Mouse (Mus musculus) MEL (cell line): ENCODE measurements around the gene Ccer1. TPM values are rescaled to one million over a fixed set of nuclear protein-coding genes. Genes with fewer than 3 reads are reported as not detected.

Experiments
- DNase-seq: peaks from one replicate; pipeline ENCODE4 v3.0.0; 2011; ENCODE audit warnings: low read depth, low spot score
- H3K27ac ChIP-seq: 2 replicates; pipeline ENCODE4 v1.5.1; 2012; ENCODE audit warnings: low read depth, mild to moderate bottlenecking, control low read depth, low read length, moderate library complexity; ENCODE audit not compliant: control insufficient read depth
- H3K27me3 ChIP-seq, 2 experiments: fragments of 150-350 bp in 1 of 2; sonication (generic) in 1 of 2; 2 replicates each; pipeline ENCODE4 v1.6.1; 2012; ENCODE audit warnings: low read length in 2 of 2, mild to moderate bottlenecking in 2 of 2, improper control_type of control experiment in 1 of 2, moderate library complexity in 1 of 2; ENCODE audit not compliant: insufficient read depth in 2 of 2, control insufficient read depth in 1 of 2
- H3K36me3 ChIP-seq, 2 experiments: 2 replicates each; pipeline ENCODE4 v1.6.1; 2012 to 2014; ENCODE audit warnings: low read length in 2 of 2, improper control_type of control experiment in 1 of 2, inconsistent platforms in 1 of 2, mild to moderate bottlenecking in 1 of 2; ENCODE audit not compliant: insufficient read depth in 2 of 2, control insufficient read depth in 1 of 2
- H3K4me1 ChIP-seq, 2 experiments: fragments of 150-350 bp in 1 of 2; sonication (generic) in 1 of 2; 2 replicates each; pipeline ENCODE4 v1.6.1; 2012; ENCODE audit warnings: low read length in 2 of 2, improper control_type of control experiment in 1 of 2, mild to moderate bottlenecking in 1 of 2; ENCODE audit not compliant: insufficient read depth in 2 of 2, control insufficient read depth in 1 of 2
- H3K4me3 ChIP-seq, 2 experiments: fragments of 150-350 bp in 1 of 2; sonication (generic) in 1 of 2; 2 replicates each; pipeline ENCODE4 v1.5.1; 2012; ENCODE audit warnings: low read depth in 2 of 2, low read length in 2 of 2, mild to moderate bottlenecking in 2 of 2, moderate library complexity in 2 of 2, control low read depth in 1 of 2, improper control_type of control experiment in 1 of 2; ENCODE audit not compliant: control insufficient read depth in 1 of 2, insufficient read depth in 1 of 2
- H3K79me2 ChIP-seq: 2 replicates; pipeline ENCODE4 v1.6.1; 2012; ENCODE audit warnings: mild to moderate bottlenecking, low read length, moderate library complexity; ENCODE audit not compliant: control insufficient read depth, poor library complexity, insufficient read depth
- H3K9ac ChIP-seq: 2 replicates; pipeline ENCODE4 v1.6.1; 2012; ENCODE audit warnings: low read depth, mild to moderate bottlenecking, control low read depth, low read length, moderate library complexity; ENCODE audit not compliant: control insufficient read depth, poor library complexity, severe bottlenecking
- H3K9me3 ChIP-seq: fragments of 150-350 bp; sonication (generic); replicated peaks from 2 replicates; pipeline ENCODE4 v1.6.1; 2012; ENCODE audit warnings: mild to moderate bottlenecking, low read length, improper control_type of control experiment, moderate library complexity; ENCODE audit not compliant: insufficient read depth
- CTCF ChIP-seq, 3 experiments: IDR thresholded peaks in 2 of 3; conservative IDR thresholded peaks in 1 of 3; 2 replicates each; pipeline ENCODE4 v1.5.1; 2011 to 2012; ENCODE audit warnings: low read length in 3 of 3, low read depth in 2 of 3, mild to moderate bottlenecking in 2 of 3, improper control_type of control experiment in 1 of 3, inconsistent platforms in 1 of 3, mixed read lengths in 1 of 3, moderate library complexity in 1 of 3; ENCODE audit not compliant: control insufficient read depth in 1 of 3, insufficient read depth in 1 of 3, poor library complexity in 1 of 3, severe bottlenecking in 1 of 3
- E2F4 ChIP-seq: IDR thresholded peaks from 2 replicates; pipeline ENCODE4 v1.6.1; 2011; ENCODE audit warnings: low read depth, low read length, improper control_type of control experiment, borderline replicate concordance
- ELF1 ChIP-seq: IDR thresholded peaks from 2 replicates; pipeline ENCODE4 v1.6.1; 2014; ENCODE audit warnings: low read depth, mild to moderate bottlenecking, inconsistent platforms, low read length, improper control_type of control experiment, moderate library complexity
- ETS1 ChIP-seq: IDR thresholded peaks from 2 replicates; pipeline ENCODE4 v1.6.1; 2012; ENCODE audit warnings: low read depth, mild to moderate bottlenecking, inconsistent platforms, low read length, improper control_type of control experiment, moderate library complexity
- GABPA ChIP-seq: IDR thresholded peaks from 2 replicates; pipeline ENCODE4 v1.6.1; 2012; ENCODE audit warnings: low read depth, mild to moderate bottlenecking, inconsistent platforms, low read length, improper control_type of control experiment, moderate library complexity
- KAT2A ChIP-seq: conservative IDR thresholded peaks from 2 replicates; pipeline ENCODE4 v1.6.1; 2012; ENCODE audit warnings: low read depth, low read length, improper control_type of control experiment, inconsistent platforms
- MAZ ChIP-seq: IDR thresholded peaks from 2 replicates; pipeline ENCODE4 v1.6.1; 2012; ENCODE audit warnings: low read depth, mild to moderate bottlenecking, inconsistent platforms, low read length, improper control_type of control experiment
- MYC ChIP-seq: IDR thresholded peaks from 2 replicates; pipeline ENCODE4 v1.6.1; 2011; ENCODE audit warnings: low read depth, mild to moderate bottlenecking, low read length, improper control_type of control experiment, moderate library complexity
- POLR2A ChIP-seq, 2 experiments: IDR thresholded peaks; 2 replicates each; pipeline ENCODE4 v1.6.1; 2011 to 2012; ENCODE audit warnings: low read length in 2 of 2, mild to moderate bottlenecking in 2 of 2, control low read depth in 1 of 2, improper control_type of control experiment in 1 of 2, low read depth in 1 of 2, moderate library complexity in 1 of 2; ENCODE audit not compliant: control insufficient read depth in 1 of 2, insufficient read depth in 1 of 2, poor library complexity in 1 of 2
- RAD21 ChIP-seq: IDR thresholded peaks from 2 replicates; pipeline ENCODE4 v1.6.1; 2011; ENCODE audit warnings: mild to moderate bottlenecking, low read depth, low read length, improper control_type of control experiment
- RCOR1 ChIP-seq: IDR thresholded peaks from 2 replicates; pipeline ENCODE4 v1.6.1; 2012; ENCODE audit warnings: low read depth, mild to moderate bottlenecking, inconsistent platforms, low read length, improper control_type of control experiment
- SMC3 ChIP-seq: IDR thresholded peaks from 2 replicates; pipeline ENCODE4 v1.6.1; 2011; ENCODE audit warnings: low read depth, low read length, improper control_type of control experiment
- TAL1 ChIP-seq: IDR thresholded peaks from 2 replicates; pipeline ENCODE4 v1.6.1; 2012; ENCODE audit warnings: mild to moderate bottlenecking, inconsistent platforms, low read length, moderate library complexity, mixed read lengths
- USF1 ChIP-seq: IDR thresholded peaks from 2 replicates; pipeline ENCODE4 v1.6.1; 2014; ENCODE audit warnings: low read depth, mild to moderate bottlenecking, inconsistent platforms, low read length, improper control_type of control experiment, moderate library complexity
- ZC3H11A ChIP-seq: IDR thresholded peaks from 2 replicates; pipeline ENCODE4 v1.6.1; 2012; ENCODE audit warnings: low read depth, mild to moderate bottlenecking, inconsistent platforms, low read length, improper control_type of control experiment
- ZKSCAN1 ChIP-seq: IDR thresholded peaks from 2 replicates; pipeline ENCODE4 v1.6.1; 2012; ENCODE audit warnings: low read depth, mild to moderate bottlenecking, inconsistent platforms, low read length, improper control_type of control experiment, moderate library complexity
- polyA plus RNA-seq, 2 experiments: library from polyadenylated mRNA; stranded (reverse) in 1 of 2; unstranded in 1 of 2; fragments of >175 nt in 1 of 2; fragments of >200 nt in 1 of 2; gene quantifications; 2 replicates each; pipeline versions ENCODE4 v1.2.1 to v1.2.4; 2012; ENCODE audit warnings: low replicate concordance in 2 of 2, low read depth in 1 of 2; ENCODE audit not compliant: insufficient read length in 2 of 2, insufficient read depth in 1 of 2, missing spikeins in 1 of 2
- total RNA-seq: library from RNA; depleted of rRNA; stranded (reverse); fragments of 300-350 nt; gene quantifications from 2 replicates; pipeline ENCODE4 v1.2.3, GENCODE M21; 2012

Ccer1 gene
- total and polyA plus RNA-seq, 3 experiments = not detected

DNA sequence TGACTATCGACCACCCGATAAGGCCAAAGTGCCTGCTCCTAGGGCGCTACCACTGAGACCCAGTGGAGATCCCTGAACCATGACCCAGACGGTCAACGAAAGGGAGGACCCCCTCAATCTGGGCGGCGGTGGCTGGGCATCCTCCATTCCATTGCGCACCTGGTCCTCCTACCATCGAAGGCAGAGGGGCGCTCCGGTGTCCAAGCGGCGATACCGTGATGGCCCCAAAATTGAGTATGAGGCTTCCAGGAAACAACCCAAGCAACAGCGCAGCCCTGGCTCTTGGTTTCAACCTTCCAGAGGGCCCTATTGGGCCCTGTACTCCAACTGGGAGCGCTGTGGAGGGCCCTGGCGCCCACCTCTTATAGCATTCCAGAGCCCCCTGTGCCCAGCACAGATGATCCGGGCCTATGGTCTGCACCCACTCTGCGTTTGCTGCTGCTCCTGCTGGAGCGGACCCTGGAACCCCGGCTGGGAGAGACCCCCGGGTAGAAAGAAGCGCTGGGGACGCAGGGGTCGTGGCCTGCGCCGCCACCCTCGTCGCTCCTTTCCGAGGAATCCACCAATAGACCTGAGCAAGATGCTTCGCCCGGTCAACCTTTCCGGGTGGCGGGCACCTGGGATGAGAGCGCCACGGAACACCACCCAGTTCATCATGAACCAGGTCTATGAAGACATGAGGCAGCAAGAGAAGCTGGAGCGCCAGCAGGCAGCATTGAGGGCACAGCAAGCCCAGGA lies 708 bp downstream of the Ccer1 start:
- no peak for DNase-seq
- H3K9me3 ChIP-seq = no peaks in the 10 kb centered on the region
- no peaks in the 10 kb centered on the region for H3K79me2 ChIP-seq
- no peaks in the 10 kb centered on the region for H3K27me3 ChIP-seq
- no peak for TF ChIP-seq RCOR1
- no peak for TF ChIP-seq MAZ
- no peak for TF ChIP-seq TAL1
- no peak for TF ChIP-seq POLR2A (IDR thresholded peaks at IDR 0.05; ENCODE audit: control insufficient read depth in 1 of 2, insufficient read depth in 1 of 2, low read depth in 1 of 2, low read length in 2 of 2, poor library complexity in 1 of 2)
- TF ChIP-seq SMC3 = no peak
- TF ChIP-seq E2F4 = no peak
- no peak for TF ChIP-seq USF1
- H3K4me1 ChIP-seq = no peaks in the 10 kb centered on the region
- H3K27ac ChIP-seq = no peak overlapping the region
- no peaks in the 10 kb centered on the region for H3K36me3 ChIP-seq
- no peak overlapping the region for H3K9ac ChIP-seq
- H3K4me3 ChIP-seq = no peak overlapping the region

DNA sequence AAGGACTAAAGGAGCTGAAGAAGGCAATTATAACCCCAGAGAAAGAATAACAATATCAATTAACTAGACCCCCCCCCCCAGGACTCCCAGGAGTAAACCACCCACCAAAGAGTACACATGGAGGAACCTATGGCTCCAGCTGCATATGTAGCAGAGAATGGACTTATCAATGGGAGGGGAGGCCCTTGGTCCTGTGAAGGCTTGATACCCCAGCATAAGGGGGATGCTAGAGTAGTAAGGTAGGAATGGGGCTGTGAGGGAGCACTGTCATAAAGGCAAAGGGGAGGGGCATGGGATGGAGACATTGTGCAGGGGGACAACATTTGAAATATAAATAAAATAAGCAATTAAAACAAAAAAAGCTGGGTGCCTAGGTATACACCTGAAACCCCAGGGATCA lies 9.5 kb downstream of the Ccer1 start:
- no peaks in the 10 kb centered on the region for H3K4me1 ChIP-seq
- H3K36me3 ChIP-seq = no peaks in the 10 kb centered on the region
- TF ChIP-seq RAD21 (no peak), ZC3H11A (no peak), MYC (no peak), ELF1 (no peak), KAT2A (no peak)
- H3K79me2 ChIP-seq = no peaks in the 10 kb centered on the region
- no peak for DNase-seq
- H3K9ac ChIP-seq = no peak overlapping the region
- no peak overlapping the region for H3K4me3 ChIP-seq
- H3K9me3 ChIP-seq = no peaks in the 10 kb centered on the region
- no peak overlapping the region for H3K27ac ChIP-seq
- no peaks in the 10 kb centered on the region for H3K27me3 ChIP-seq

DNA sequence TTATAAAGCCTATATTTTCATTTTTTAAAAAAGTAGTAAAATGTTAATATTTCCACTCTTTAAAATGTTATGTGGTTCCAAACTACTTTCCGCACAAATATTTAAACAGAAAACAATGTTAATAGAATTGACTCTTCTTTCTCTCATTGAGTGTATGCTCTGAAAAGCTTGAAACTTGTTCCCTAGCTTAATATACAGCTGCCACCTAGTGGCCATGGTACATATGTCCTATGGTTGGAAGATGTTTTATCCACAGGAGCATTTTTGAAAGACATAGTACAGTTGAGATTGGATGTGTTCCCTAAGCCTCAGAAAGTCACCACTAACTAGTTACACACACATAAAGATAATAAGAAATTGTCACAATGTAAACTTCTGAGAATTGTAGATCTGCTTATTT lies 11.7 kb downstream of the Ccer1 start:
- peak; percentile 51 for DNase-seq
- no peaks in the 10 kb centered on the region for H3K4me1 ChIP-seq
- no peaks in the 10 kb centered on the region for H3K79me2 ChIP-seq
- no peaks in the 10 kb centered on the region for H3K27me3 ChIP-seq
- H3K9me3 ChIP-seq = no peaks in the 10 kb centered on the region
- no peak overlapping the region for H3K9ac ChIP-seq
- no peak overlapping the region for H3K4me3 ChIP-seq
- TF ChIP-seq CTCF (IDR thresholded peaks at IDR 0.05 in 2 of 3, conservative IDR thresholded peaks at IDR 0.05 in 1 of 3; ENCODE audit: control insufficient read depth in 1 of 3, insufficient read depth in 1 of 3, low read depth in 2 of 3, low read length in 3 of 3, poor library complexity in 1 of 3, severe bottlenecking in 1 of 3) = peak in 2 of 3 experiments; percentile 30 to 77; a peak in 3 of 6 replicates
- no peak for TF ChIP-seq MAZ
- TF ChIP-seq SMC3 = peak; percentile 82
- no peak for TF ChIP-seq ETS1
- TF ChIP-seq GABPA = no peak
- peak; percentile 62; the same call in 1 of the 2 replicates for TF ChIP-seq ZC3H11A
- TF ChIP-seq ZKSCAN1 = no peak
- peak; percentile 72 for TF ChIP-seq RAD21
- TF ChIP-seq, all 39 proteins: peak for 4
- Histone ChIP-seq H3K27ac (no peak overlapping the region), H3K36me3 (no peaks in the 10 kb centered on the region)
